Mouse (Mus musculus) testis, adult 2 months (tissue): ENCODE data around the gene Ccdc124.

Experiments used
- CTCF ChIP-seq: fragments of 200-500 bp; IDR thresholded peaks from 2 replicates; pipeline ENCODE4 v1.5.1; 2012; ENCODE audit warnings: low read depth, mild to moderate bottlenecking, inconsistent platforms, low read length, moderate library complexity; ENCODE audit not compliant: control insufficient read depth, insufficient read depth, insufficient replicate concordance
- POLR2A ChIP-seq: fragments of 200-500 bp; IDR thresholded peaks from 2 replicates; pipeline ENCODE4 v1.6.1; 2012; ENCODE audit warnings: low read depth, mild to moderate bottlenecking, inconsistent platforms, low read length, moderate library complexity; ENCODE audit not compliant: control insufficient read depth

DNA sequence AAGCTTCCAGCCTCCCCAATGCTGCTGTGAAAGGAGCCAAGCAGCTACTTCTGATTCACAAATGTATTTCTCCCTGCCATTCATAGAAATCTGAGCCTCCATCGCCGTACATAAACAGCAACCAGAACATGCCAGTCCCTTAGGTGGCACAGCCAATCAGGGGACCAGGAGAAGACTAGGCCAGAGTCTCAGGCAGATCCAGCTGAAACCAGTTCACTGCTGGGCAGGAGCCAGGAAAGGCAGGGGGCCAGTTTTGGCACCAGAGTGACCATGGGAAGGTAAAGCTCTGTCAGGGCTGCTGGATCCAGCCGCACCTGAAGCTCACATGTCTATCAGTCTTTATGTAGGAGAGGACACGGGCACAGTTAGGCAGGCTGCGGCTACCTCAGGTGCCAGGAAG is 16.9 kb upstream of the Ccdc124 start:
- no peak for TF ChIP-seq POLR2A
- no peak for TF ChIP-seq CTCF
